Mouse (Mus musculus): ENCODE results near the gene Ciao2a. TPM values are rescaled to one million over a fixed set of nuclear protein-coding genes. Genes with fewer than 3 reads are reported as not detected.

Ciao2a gene
- 115 TPM for polyA plus RNA-seq (2017; shearing (Covaris generic))

GRCm38 (mm10) chr9:66126456-66127192 lies at the start of gene Ciao2a, which contains the start of gene Snx1:
TSS of gene Ciao2a (plus strand) at chr9:66126611.
TSS of gene Snx1 (minus strand) at chr9:66126587.

GRCm38 (mm10) chr9:66157958-66158830 lies 31.8 kb downstream of the Ciao2a start, which contains the start of gene Dapk2:
TSS of gene Dapk2 (plus strand) at chr9:66158223.

Other genes starting within 250 kb of the Ciao2a start
- 7.2 TPM for gene Pclaf, start 236.4 kb upstream of the Ciao2a start, polyA plus RNA-seq (2017; shearing (Covaris generic))
- gene Trip4, start 217.8 kb upstream of the Ciao2a start, polyA plus RNA-seq (2017; shearing (Covaris generic)), result 39.7 TPM
- 35.0 TPM for gene Csnk1g1, start 217.7 kb upstream of the Ciao2a start, polyA plus RNA-seq (2017; shearing (Covaris generic))
- gene Ppib, start 66.4 kb upstream of the Ciao2a start, polyA plus RNA-seq (2017; shearing (Covaris generic)), result 331 TPM
- 1.2 TPM for gene Snx22, start 56.9 kb upstream of the Ciao2a start, polyA plus RNA-seq (2017; shearing (Covaris generic))
- gene Snx1, start within 50 bp of the Ciao2a start, polyA plus RNA-seq (2017; shearing (Covaris generic)), result 115 TPM
- 0.39 TPM for gene Dapk2, start 31.6 kb downstream of the Ciao2a start, polyA plus RNA-seq (2017; shearing (Covaris generic))
- gene Herc1, start 223.8 kb downstream of the Ciao2a start, polyA plus RNA-seq (2017; shearing (Covaris generic)), result 42.2 TPM

All from CD4-positive, CD25-positive, alpha-beta regulatory T cell (primary cell).